Mouse (Mus musculus): ENCODE results near the gene S1pr5. TPM values are rescaled to one million over a fixed set of nuclear protein-coding genes. Genes with fewer than 3 reads are reported as not detected.
"Not testable (repeated sequence)": the region's sequence is repeated elsewhere in the genome, so short reads cannot be mapped to it uniquely, and the experiment has no call there.

S1pr5 gene
- polyA plus RNA-seq, 1 experiment from 2014 or later, result 0.46 TPM

DNA sequence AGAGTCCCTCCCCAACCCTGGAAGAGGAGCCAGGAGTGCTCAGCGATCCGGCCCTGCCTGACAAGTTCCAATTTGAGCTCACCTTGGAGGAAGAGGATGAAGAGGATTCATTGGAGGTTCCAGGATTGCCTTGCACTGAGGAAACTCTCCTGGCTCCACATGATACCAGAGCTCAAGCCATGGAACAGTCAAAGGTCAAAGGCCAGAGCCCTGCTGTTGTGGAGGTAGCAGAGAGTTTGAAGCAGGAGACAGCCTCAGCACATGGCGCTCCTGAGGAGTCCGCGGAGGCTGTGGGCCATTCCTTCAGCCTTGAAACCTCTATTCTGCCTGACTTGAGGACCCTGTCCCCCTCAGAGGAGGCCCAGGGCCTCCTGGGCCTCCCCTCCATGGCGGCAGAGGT lies 37.4 kb downstream of the S1pr5 start:
- Histone ChIP-seq H3K27me3 (ENCODE audit: insufficient read depth, poor library complexity, severe bottlenecking) (no peaks in the 10 kb centered on the region), H3K36me3 (peaks cover 32% of the 10 kb centered on the region; the same call in 1 of the 2 replicates), H3K9me3 (no peaks in the 10 kb centered on the region), H3K27ac (no peak overlapping the region), H3K4me1 (no peaks in the 10 kb centered on the region), H3K4me3 (no peak overlapping the region)
- WGBS, result 88% methylated on average over 6 of the region's 6 CpGs
- DNase-seq (ENCODE audit: low spot score), result no peak

- no peak for DNase-seq (ENCODE audit: low spot score)
- Histone ChIP-seq H3K27ac (no peak overlapping the region), H3K36me3 (peaks cover 38% of the 10 kb centered on the region; the same call in 1 of the 2 replicates), H3K9me3 (no peaks in the 10 kb centered on the region), H3K4me1 (peaks cover 12% of the 10 kb centered on the region), H3K4me3 (no peak overlapping the region), H3K27me3 (ENCODE audit: insufficient read depth, poor library complexity, severe bottlenecking) (no peaks in the 10 kb centered on the region)
- WGBS, result 61% methylated on average over 2 of the region's 2 CpGs
Measured at GRCm38 (mm10) chr9:21208626-21209025, 39.6 kb downstream of the S1pr5 start.

DNA sequence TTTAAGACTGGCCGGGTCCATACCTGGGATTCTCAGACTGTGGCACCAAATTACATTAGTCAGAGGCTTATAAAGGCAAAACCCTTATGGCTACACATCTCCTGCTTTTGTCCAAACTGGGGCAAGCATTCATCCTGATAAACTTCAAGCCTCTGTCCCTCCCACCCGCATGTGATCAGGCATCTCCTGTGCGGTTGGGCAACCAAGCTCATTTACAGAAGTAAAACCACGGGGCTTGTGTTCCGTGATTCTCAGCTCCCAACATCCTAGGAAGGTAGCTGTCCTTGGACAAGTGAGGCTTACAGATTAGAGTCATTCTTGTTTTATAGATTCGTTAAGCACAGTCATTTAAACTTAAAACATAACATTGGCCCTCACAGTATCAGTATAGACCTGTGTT lies 41.4 kb downstream of the S1pr5 start:
- WGBS, result 86% methylated on average over 6 of the region's 6 CpGs
- H3K36me3 ChIP-seq, result peaks cover 34% of the 10 kb centered on the region
- H3K27ac ChIP-seq, result no peak overlapping the region
- peaks cover 12% of the 10 kb centered on the region for H3K4me1 ChIP-seq
- no peak overlapping the region for H3K4me3 ChIP-seq
- DNase-seq (ENCODE audit: low spot score), result no peak
- H3K9me3 ChIP-seq, result no peaks in the 10 kb centered on the region
- no peaks in the 10 kb centered on the region for H3K27me3 ChIP-seq (ENCODE audit: insufficient read depth, poor library complexity, severe bottlenecking)

DNA sequence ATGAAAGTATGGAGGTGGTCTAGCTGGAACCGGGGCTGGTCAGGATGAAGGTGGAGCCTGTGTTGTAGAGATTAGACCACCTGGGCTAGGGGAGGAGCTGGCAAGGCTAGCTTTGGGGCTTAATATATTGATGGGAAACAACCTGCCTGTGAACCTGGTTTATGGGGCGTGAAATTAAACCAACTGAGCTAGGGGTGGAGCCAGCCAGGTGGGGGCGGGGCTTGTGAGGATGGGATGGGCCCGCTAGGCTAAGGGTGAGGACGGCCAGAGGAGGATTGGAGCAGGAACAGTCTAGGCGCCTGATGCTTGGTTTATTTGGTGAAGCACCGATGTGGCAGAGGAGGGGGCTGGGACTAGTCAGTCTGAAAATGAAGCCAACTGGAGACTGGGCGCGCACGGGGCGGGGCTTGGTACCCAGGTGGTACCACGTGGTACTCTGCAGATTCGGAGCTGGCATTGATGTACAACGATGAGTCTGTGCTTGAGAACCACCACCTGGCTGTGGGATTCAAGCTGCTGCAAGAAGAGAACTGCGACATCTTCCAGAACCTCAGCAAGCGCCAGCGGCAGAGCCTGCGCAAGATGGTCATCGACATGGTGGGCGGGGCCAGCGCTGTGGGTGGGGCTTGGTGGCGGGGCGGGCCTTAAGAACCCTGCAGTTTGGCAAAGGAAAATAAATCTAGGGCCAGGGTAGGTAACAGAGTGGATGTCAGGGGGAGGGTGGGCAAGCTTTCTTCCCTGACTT lies 43.5 kb downstream of the S1pr5 start:
- Histone ChIP-seq H3K36me3 (peaks cover 41% of the 10 kb centered on the region), H3K27ac (no peak overlapping the region), H3K4me1 (peaks cover 12% of the 10 kb centered on the region), H3K4me3 (peak overlapping the region; percentile 53), H3K9me3 (no peaks in the 10 kb centered on the region), H3K27me3 (ENCODE audit: insufficient read depth, poor library complexity, severe bottlenecking) (no peaks in the 10 kb centered on the region)
- no peak for DNase-seq (ENCODE audit: low spot score)
- 8% methylated on average over 23 of the region's 23 CpGs for WGBS

DNA sequence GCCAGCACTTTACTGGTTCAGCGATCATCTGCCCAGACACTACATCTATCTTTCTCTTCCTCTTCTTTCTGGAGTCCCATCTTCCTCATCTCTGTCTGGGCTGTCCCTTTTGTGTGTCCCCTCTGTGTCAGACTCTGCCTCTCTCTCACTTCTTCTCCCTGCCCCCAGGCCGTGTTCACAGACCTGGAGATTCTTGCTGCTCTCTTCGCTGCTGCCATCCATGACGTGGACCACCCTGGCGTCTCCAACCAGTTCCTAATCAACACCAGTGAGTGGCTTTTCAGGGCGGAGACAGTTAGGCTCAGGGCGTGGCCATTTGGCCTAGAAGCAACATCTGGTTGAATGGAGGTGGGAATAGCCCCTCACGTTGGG lies 44.1 kb downstream of the S1pr5 start:
- 22% methylated on average over 8 of the region's 8 CpGs for WGBS
- DNase-seq (ENCODE audit: low spot score), result no peak
- peaks cover 12% of the 10 kb centered on the region for H3K4me1 ChIP-seq
- H3K36me3 ChIP-seq, result peaks cover 46% of the 10 kb centered on the region
- H3K4me3 ChIP-seq, result no peak overlapping the region; the same call in 1 of the 2 replicates
- no peaks in the 10 kb centered on the region for H3K27me3 ChIP-seq (ENCODE audit: insufficient read depth, poor library complexity, severe bottlenecking)
- no peaks in the 10 kb centered on the region for H3K9me3 ChIP-seq
- no peak overlapping the region for H3K27ac ChIP-seq

GRCm38 (mm10) chr9:21198960-21199359 lies 49.3 kb downstream of the S1pr5 start:
- H3K4me3 ChIP-seq, result no peak overlapping the region
- H3K9me3 ChIP-seq, result no peaks in the 10 kb centered on the region
- H3K27ac ChIP-seq, result no peak overlapping the region
- H3K4me1 ChIP-seq, result peaks cover 23% of the 10 kb centered on the region
- DNase-seq (ENCODE audit: low spot score), result no peak
- H3K27me3 ChIP-seq (ENCODE audit: insufficient read depth, poor library complexity, severe bottlenecking), result no peaks in the 10 kb centered on the region
- H3K36me3 ChIP-seq, result peaks cover 30% of the 10 kb centered on the region
- 82% methylated on average over 3 of the region's 3 CpGs for whole genome bisulfite sequencing

- peaks cover 29% of the 10 kb centered on the region; the same call in 1 of the 2 replicates for H3K36me3 ChIP-seq
- H3K27me3 ChIP-seq (ENCODE audit: insufficient read depth, poor library complexity, severe bottlenecking), result no peaks in the 10 kb centered on the region
- H3K4me1 ChIP-seq, result peaks cover 23% of the 10 kb centered on the region
- WGBS, result 43% methylated on average over 4 of the region's 4 CpGs
- H3K27ac ChIP-seq, result no peak overlapping the region
- no peak for DNase-seq (ENCODE audit: low spot score)
- H3K4me3 ChIP-seq, result no peak overlapping the region
- no peaks in the 10 kb centered on the region for H3K9me3 ChIP-seq
Measured at GRCm38 (mm10) chr9:21197981-21198380, 50.3 kb downstream of the S1pr5 start.

GRCm38 (mm10) chr9:21196521-21197433 lies 51.5 kb downstream of the S1pr5 start:
- WGBS, result 54% methylated on average over 19 of the region's 19 CpGs
- DNase-seq (ENCODE audit: low spot score), result no peak
- no peaks in the 10 kb centered on the region for H3K27me3 ChIP-seq (ENCODE audit: insufficient read depth, poor library complexity, severe bottlenecking)
- peaks cover 40% of the 10 kb centered on the region for H3K36me3 ChIP-seq
- H3K9me3 ChIP-seq, result no peaks in the 10 kb centered on the region
- peak overlapping the region; percentile 34 for H3K4me3 ChIP-seq
- peak overlapping the region; percentile 62 for H3K27ac ChIP-seq
- H3K4me1 ChIP-seq, result peaks cover 23% of the 10 kb centered on the region

DNA sequence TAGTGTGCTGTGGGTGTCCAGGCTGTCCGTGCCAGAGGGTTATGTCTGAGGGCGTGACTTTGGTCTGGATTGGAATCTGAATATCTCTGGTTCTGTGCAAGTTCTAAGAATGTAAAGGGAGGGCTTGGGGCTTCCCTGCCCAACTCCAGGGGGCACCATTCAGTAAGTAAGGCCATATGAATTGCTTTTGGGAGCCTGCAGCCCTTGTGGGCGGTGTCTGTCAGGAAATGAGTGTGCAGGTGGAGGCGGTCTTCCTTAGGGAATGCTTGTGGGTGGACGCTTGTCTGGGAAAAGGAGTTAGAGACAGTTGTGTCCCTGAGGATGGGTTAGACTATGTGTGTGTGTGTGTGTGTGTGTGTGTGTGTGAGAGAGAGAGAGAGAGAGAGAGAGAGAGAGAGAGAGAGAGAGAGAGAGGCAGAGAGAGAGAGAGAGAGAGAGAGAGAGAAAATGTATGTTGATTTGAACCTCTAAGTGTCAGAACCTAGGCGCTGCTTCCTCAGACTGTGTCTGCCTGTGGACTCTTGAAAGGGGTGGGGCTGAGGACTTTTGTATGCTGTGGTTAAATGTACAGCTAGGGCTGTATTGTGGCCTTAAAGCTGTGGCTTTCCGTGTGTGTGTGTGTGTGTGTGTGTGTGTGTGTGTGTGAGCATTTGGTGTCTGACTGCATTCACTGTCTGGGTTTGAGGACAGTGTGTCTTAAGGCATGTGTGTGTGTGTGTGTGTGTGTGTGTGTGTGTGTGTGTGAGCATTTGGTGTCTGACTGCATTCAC lies 52.3 kb downstream of the S1pr5 start:
- H3K27ac ChIP-seq; H3K4me3 ChIP-seq; DNase-seq (ENCODE audit: low spot score); H3K27me3 ChIP-seq (ENCODE audit: insufficient read depth, poor library complexity, severe bottlenecking); H3K9me3 ChIP-seq: not testable (repeated sequence)
- H3K36me3 ChIP-seq, result peaks cover 35% of the 10 kb centered on the region
- peaks cover 28% of the 10 kb centered on the region for H3K4me1 ChIP-seq
- WGBS, result 70% methylated on average over 7 of the region's 7 CpGs

DNA sequence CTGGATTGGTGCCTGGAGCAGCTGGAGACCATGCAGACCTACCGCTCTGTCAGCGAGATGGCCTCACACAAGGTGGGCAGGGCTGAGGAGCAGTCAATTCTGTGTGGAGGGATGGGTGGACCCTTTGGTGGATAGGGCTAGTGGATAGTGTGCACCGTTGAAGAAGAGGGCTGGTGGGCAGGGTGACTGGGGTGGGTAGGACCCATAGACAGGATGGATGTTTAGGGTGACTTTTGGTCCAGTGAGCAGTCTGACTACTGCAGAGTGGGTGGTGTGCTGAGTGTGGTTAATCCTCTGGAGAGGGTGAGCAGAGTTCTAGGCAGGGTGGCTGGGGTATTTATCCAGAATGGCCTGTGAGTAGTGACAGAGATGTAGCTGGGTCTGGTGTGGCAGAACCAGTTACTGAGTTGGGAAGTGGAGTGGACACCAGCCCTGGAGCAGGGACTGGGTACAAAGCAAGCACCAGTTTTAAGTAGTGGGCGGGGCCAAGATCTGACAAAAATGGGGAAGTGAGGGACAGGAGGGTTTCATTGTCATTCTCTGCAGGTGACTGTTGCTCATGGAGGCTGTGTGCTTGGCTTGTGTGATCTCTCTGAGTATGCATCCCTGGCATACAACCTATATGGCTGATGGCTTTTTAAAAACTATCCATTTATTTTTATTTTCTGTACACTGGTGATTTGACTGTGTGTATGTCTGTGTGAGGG lies 53.3 kb downstream of the S1pr5 start:
- H3K36me3 ChIP-seq, result peaks cover 26% of the 10 kb centered on the region
- DNase-seq (ENCODE audit: low spot score), result no peak
- H3K27me3 ChIP-seq (ENCODE audit: insufficient read depth, poor library complexity, severe bottlenecking), result no peaks in the 10 kb centered on the region
- 77% methylated on average over 4 of the region's 4 CpGs for WGBS
- H3K27ac ChIP-seq, result no peak overlapping the region
- H3K4me3 ChIP-seq, result no peak overlapping the region
- H3K4me1 ChIP-seq, result peaks cover 32% of the 10 kb centered on the region
- H3K9me3 ChIP-seq, result no peaks in the 10 kb centered on the region

- Histone ChIP-seq H3K4me1 (peaks cover 32% of the 10 kb centered on the region), H3K27me3 (ENCODE audit: insufficient read depth, poor library complexity, severe bottlenecking) (no peaks in the 10 kb centered on the region), H3K27ac (no peak overlapping the region), H3K9me3 (no peaks in the 10 kb centered on the region), H3K36me3 (peaks cover 16% of the 10 kb centered on the region), H3K4me3 (no peak overlapping the region)
- 87% methylated on average over 3 of the region's 3 CpGs for WGBS
- DNase-seq (ENCODE audit: low spot score), result no peak
Measured at GRCm38 (mm10) chr9:21193786-21194185, 54.5 kb downstream of the S1pr5 start.

All from heart, embryonic 10.5 days (tissue).